Mouse (Mus musculus) layer of hippocampus, postnatal 10 days (tissue): ENCODE measurements around the gene Stat2. TPM values are rescaled to one million over a fixed set of nuclear protein-coding genes. Genes with fewer than 3 reads are reported as not detected.
"Not testable (repeated sequence)": the region's sequence is repeated elsewhere in the genome, so short reads cannot be mapped to it uniquely, and the experiment has no call there.

ENCODE experiments used
- DNase-seq, 2 experiments: peaks; one replicate each; pipeline ENCODE4 v3.0.0; 2021; ENCODE audit warnings: low spot score in 2 of 2
- total RNA-seq, 2 experiments: library from RNA; stranded (reverse); gene quantifications; 2 replicates each; pipeline ENCODE4 v1.2.3; 2021

Stat2 gene
- total RNA-seq, 2 experiments from 2014 or later = 25.6 to 29.3 TPM

DNA sequence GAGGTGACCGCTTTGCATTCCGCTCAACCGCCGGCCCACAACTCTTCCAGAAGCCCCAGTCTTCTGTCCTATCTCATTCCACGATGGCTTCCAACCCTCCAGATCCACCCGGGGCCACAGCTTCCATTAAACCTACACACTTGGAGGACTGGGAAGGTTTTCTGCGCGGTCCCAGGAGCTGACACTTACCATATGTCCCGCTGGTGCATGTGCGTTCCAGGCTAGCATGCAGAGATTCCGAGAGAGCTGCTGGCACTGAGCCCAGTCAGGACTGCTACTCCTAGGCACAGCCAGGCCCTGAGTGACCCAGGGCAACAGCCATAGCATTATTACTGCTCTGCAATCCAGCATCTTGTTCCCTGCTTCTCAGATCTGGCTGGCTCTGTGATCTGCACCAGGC, 27.3 kb downstream of the Stat2 start:
- DNase-seq = no peak

DNA sequence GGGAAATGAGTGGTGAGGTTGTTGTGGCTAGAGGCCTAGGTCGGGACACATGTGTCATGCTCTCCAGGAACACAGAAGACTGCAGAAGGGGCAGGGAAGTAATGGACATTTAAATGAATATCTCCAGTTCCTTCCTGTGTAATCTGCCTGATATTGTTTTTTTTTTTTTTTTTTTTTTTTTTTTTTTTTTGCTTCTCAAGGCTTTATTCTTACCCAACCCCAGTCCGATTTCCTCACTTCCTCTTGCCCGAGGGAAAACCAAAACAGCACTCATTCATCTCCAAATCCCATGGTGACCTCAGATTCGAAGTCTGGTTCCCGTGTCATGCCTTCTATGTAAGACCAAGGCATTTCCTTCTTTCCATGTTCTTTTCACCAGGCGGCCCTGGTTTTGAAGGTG, 27.9 kb downstream of the Stat2 start:
- no peak for DNase-seq

DNA sequence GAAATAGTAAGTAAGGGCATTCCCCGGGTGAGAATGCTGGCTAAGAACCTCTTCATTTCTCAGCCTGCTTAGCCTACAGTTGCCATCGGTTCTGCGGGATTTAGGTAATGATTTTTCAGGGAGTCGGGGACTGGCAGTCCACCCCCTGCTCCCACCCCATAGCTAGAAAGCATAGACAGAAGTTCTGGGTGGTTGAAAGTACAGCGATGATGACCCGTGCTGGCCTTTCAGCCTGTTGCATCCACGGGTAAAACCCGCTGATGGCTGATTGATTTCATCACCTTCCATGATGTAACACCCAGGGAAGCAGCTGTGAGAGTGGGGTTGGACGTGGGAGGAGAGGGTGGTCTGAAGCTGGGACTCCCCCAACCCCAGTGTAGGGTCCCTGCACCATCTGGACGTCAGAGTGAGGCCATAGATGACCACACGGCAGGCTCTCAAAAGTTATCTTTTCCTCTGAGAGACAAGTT, 28.4 kb downstream of the Stat2 start, which contains the start of gene Il23a:
TSS of gene Il23a (minus strand) at position 51 of the 470 bp plus-strand sequence.
- no peak for DNase-seq

DNA sequence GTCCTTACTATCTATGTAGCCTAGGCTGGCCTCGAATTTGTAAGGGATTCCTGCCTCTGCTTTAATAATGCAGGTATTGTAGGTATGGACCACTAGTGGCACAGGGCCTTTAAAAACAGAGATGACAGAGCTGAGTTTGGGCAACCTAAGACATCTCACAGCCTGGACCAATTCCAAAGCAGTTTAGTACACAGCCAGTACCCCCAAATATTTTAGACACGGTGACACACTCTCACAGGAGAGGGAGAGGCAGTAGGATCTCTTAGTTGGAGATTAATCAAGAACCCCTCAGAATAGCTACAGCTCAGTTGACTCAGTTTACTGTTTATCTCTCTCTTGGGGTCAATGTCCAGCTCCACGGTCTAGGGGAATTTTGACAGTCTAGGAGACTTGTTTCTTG, 32.0 kb downstream of the Stat2 start:
- DNase-seq = no peak

DNA sequence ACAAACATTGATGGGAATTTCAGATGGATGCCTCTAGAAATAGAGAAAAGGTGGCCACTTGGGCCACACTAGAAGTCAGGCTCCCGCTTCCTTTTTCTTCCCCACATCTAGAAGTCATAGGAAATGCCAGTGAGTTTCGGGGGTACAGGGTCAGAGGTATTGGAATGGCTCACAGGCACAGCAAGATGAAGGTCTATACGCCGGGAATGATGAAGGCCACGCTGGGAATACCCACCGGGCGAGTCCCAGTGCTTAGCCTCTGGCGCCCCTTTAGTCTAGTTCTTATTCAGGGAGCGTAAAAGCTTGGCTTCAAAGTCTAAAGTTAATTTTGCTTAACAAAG, 32.4 kb downstream of the Stat2 start:
- no peak for DNase-seq

DNA sequence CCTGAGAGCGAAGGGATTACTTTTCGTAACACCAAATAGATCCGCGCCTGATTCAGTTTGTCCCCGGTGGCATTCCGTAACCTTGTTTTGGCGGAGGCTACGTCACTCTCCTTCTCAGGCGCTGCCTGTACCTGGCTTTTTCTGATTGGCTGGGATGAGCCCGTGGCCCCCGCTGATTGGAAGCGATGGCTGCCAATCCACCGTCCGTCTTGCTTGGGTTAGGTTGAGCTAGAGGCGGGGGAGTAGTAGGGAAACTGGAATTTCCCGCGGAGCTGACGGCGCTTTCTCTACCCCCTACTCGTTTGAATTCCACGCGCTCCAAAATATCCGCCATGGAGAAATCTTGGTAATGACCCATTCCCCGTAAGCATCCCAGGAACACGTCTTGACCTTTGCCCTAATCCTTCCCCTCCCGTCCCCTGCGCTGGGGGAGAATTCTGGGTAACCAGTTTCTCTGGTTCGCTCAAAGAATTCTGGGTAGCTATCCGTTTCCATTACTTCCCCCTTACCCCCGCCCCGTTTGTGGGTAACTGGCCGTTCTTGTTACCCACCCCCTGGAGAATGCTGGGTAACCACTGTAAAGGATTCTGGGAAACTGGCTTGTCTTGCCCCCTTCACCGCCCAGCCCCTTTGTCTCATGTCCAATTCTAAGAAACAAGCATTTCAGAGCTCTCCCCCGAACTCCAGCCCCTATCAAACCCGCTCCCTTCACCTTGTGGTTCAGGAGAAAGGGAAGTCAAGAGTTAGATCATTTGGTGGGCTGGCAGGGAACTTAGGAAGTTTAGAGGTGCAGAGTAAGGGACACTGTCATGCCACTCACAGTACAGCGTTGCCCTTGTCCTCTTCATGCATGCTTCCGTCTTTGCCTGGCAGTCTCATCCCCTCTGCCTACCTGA, 33.0 kb downstream of the Stat2 start, which contains the start of gene Pan2:
TSS of gene Pan2 (plus strand) at position 210 of the 896 bp plus-strand sequence.
- DNase-seq = peak; percentile 100

DNA sequence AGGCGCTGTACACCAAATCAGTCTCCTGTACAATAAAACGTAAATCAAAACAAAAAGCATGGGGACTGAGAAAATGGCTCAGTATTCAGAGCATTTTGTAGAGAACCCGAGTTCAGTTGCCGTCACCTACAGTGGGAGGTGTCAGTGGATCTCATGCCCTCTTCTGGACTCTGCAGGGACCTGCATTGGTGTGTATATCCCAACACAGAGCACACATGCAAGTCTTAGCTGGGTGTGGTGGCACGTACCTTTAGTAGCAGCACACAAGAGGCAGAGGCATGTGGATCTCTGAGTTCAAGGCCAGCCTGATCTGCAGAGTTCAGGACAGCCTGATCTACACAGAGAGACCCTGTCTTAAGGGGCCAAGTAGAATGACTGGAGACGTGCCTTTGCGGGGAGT, 39.3 kb downstream of the Stat2 start:
- no peak for DNase-seq

DNA sequence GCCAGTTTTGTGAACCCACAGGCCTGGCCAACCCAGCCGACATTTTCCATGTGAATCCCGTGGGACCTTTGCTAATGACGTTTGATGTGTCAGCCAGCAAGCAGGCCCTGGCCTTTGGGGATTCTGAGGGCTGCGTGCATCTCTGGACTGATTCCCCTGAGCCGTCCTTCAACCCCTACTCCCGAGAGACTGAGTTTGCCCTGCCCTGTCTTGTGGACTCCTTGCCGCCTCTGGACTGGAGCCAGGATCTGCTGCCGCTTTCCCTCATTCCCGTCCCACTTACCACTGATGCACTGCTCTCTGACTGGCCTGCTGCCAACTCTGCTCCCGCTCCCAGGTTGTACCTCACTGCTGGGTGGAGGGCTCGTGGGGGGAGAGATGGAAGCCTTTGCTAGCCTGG, 39.8 kb downstream of the Stat2 start:
- peak; percentile 23 to 50 for DNase-seq

DNA sequence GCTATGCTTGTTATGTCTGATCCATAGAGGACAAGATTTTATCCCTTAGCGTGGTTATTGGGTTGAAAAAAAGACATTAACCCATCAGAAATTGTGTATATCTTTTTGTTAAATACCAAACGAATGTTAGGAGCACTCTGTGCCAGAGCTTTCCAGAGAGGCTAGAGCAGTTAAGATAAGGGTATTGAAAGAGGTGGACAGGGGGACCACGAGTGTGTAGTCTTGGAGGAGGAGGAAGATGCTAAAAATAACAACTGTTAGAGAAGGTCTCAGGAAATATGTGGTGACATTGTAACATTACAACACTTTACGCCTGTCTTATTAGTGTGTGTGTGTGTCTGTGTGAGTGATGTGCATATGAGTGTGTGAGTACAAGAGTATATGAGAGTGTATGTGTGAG, 40.5 kb downstream of the Stat2 start:
- no peak for DNase-seq

DNA sequence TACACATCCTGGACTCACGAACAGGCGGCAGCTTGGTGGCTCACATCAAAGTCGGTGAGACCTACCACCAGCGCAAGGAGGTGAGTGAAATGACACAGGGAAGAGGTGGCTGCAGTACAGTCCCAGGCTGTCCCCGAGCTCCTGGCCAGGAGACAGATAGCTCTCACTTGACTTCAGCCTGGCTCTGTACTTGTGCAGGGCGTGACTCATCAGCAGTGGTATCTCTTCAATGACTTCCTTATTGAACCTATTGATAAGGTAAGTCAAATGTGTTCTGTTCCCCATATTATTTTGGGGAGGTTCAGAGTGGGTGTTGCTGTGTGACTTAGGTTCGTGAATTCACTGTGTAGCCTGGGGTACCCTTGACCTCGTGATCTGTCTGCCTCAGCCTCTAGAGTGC, 45.2 kb downstream of the Stat2 start:
- no peak for DNase-seq

DNA sequence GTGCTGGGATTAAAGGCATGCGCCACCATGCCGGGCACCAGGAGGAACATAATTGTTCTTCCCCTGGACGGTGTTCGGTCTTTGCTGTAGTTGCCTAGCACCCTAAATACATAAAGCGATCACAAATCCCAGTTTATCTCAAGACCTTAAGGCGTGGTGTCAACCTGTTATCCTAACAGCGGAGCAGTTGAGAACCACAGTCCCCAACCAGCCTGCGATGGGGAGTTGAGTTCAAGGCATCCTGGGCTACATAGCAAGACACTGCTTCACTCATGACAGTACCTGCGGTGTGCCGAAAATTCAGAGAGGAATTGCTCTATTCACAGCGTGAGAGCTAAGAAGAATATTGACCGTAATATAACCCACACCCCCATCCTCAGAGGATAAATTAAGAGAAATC, 51.3 kb downstream of the Stat2 start:
- no peak for DNase-seq

DNA sequence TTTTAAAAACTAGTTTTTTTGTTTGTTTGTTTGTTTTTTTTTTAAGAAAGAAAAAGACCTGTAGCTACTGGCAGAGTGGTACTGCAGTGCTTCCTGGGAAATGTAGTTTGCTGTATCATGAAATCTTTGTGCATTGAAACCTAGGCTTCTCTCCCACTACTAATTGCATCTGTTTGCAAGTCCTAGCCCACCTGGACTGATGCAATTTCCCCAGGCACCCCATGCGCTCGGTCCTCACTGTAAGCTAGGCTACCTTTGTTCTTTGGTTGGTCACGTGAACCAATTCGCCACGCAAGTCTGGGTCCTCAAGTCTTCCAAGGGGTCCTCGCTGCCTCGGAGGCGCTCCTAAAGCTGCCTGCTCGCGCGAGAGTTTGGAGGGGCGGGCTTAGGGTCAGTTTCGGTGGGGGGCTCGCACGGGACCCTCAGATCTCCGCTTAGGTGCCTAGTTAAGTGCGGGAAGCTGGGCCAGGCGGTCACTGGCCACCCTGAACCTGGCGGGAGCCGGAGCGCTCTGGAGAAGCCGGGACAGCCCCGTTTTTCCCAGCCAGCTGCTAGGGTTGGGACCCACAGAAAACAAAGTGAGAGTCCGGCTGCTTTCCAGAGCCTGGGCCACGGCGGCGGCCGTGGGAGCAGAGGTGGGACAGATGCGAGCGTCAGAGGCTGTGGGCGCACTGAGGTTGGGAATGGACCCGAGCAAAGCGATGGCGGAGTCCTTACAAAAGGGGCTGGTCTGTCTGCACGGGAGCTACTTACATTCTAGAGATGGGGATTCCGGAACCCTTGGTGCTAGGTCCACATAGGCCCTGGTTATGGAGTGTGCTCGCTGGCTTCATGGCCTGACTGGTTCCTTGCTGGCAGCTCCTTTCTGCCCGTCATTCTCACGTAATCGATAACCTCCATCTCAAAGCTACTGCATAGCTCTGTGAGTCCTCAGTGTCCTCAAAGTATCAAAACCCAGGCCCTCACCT, 52.1 kb downstream of the Stat2 start, which contains the start of gene Cnpy2:
TSS of gene Cnpy2 (plus strand) at position 319 of the 968 bp plus-strand sequence.
- DNase-seq = peak; percentile 85 to 88

DNA sequence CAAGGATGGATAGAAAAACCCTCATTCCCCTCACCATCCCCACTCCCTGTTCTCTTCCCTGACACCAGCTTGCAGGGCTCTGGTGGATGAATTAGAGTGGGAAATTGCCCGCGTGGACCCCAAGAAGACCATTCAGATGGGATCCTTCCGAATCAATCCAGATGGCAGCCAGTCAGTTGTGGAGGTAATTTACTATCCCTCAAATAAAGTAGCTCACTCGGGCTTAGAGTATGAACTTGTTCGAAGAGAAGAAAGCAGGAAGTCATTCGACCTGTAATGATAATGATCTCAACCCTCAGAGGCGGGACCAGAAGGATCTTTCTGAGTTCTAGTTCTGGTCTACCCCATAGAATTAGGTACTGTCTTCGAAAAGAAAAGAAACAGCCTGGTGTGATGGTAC, 53.2 kb downstream of the Stat2 start:
- DNase-seq = no peak

DNA sequence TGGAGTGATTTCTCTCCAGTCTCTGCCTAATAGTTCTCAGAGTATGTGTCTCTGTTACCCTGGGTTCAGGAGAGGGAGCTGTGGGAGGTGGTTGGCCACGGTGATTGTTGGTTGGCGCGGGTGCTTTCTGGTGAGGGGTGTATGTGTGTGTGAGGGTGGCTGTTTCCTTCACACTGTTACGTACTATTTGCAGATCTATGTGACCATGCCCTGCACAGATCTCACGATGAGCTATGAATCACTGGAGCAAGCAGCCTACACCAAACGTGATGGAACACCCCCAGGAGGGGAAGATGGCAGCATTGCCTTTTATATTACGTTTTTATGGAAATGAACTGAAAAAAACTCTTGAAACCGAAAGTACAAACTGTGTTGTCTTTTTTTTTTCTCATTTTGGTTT, 56.5 kb downstream of the Stat2 start:
- DNase-seq = no peak

DNA sequence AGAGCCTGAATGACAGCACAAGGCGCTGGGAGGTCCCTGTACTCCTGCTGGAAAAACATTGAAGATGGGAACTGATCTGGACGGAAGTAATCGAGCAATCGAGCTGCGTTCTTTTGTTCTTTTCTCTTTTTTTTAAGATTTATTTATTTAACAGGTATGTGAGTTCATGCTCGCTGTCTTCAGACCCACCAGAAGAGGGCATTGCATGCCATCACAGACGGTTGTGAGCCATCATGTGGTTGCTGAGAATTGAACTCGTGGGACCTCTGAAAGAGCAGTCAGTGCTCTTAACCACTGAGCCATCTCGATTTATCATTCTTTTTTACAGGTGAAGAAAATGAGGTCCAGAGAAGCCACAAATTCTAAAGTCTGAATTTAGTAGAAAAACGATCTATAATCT, 57.3 kb downstream of the Stat2 start:
- DNase-seq = no peak

DNA sequence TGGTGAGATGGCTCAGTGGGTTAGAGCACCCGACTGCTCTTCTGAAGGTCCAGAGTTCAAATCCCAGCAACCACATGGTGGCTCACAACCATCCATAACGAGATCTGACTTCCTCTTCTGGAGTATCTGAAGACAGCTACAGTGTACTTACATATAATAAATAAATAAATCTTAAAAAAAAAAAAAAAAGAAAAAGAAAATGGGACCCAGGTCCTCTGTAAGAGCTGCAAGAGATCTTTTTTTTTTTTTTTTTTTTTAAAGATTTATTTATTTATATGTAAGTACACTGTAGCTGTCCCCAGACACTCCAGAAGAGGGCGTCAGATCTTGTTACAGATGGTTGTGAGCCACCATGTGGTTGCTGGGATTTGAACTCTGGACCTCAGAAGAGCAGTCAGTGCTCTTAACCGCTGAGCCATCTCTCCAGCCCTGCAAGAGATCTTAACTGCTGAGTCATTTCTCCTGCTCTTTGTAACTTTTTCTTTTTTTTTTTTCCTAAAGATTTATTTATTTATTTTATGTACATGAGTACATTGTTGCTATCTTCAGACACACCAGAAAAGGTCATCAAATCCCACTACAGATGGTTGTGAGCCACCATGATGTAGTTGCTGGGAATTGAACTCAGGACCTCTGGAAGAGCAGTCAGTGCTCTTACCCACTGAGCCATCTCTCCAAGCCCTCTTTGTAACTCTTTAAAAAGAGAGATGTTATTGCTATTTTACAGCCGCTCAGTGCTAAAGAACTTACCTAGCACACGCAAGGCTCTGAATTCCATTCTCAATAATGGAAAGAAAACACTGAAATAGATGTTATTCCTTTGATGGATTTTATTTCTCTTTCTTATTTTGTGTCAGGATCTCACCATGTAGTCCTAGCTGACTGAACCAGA, 62.2 kb downstream of the Stat2 start:
- DNase-seq = not testable (repeated sequence)

DNA sequence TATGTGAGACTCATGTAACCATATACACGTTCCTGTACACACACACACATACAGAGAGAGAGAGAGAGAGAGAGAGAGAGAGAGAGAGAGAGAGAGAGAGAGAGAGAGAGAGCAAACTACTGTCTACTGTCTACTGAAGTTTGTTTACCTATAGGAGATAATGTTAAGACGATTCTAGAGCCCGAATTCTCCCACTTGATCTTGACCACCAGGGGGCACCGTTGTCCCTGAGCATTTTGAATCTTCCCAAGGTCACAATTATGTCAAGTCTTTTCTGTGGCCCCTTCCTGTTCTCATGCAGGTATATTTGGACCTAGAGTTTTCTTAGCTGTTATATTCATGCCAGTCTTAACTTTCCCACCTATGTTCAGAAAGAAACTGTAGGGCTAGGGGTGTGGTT, 65.2 kb downstream of the Stat2 start:
- DNase-seq = peak; percentile 64 to 71

DNA sequence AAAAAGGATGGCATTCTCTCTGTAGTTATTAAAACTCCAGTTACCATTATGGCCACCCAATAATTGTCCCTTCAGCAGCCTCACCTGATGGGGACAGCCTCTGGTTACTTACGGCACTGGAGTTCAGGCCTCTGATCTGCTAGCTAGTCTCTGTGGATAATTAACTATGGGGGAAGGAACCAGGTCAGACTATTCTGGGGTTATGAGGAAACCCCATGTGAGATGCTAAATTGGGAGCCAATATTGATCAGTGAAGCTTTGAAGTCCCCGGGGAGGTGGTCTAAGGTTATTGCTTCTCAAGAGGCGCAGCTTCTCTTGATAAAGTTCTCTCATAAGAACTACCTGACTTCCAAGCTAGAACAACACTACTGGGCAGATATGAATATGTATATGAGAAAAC, 65.8 kb downstream of the Stat2 start:
- DNase-seq = no peak

DNA sequence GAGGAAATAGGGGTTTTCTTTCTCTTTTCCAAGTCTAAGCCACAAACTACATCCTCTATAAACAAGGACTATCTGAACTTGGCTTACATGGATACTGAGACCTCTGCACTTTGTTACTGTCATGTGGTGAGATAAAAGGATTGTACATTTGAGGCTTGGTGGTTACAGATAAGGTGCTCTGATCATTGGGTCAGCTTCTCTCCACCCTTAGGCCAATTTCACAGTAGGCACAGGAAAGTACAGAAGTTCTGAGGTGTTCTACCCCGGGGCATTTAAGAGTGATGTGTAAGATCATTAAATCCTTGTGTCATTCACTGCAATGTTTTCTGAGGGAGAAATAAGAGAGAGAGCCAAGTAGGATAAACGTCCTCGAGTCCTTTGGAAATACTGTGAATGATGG, 66.2 kb downstream of the Stat2 start:
- DNase-seq = no peak

DNA sequence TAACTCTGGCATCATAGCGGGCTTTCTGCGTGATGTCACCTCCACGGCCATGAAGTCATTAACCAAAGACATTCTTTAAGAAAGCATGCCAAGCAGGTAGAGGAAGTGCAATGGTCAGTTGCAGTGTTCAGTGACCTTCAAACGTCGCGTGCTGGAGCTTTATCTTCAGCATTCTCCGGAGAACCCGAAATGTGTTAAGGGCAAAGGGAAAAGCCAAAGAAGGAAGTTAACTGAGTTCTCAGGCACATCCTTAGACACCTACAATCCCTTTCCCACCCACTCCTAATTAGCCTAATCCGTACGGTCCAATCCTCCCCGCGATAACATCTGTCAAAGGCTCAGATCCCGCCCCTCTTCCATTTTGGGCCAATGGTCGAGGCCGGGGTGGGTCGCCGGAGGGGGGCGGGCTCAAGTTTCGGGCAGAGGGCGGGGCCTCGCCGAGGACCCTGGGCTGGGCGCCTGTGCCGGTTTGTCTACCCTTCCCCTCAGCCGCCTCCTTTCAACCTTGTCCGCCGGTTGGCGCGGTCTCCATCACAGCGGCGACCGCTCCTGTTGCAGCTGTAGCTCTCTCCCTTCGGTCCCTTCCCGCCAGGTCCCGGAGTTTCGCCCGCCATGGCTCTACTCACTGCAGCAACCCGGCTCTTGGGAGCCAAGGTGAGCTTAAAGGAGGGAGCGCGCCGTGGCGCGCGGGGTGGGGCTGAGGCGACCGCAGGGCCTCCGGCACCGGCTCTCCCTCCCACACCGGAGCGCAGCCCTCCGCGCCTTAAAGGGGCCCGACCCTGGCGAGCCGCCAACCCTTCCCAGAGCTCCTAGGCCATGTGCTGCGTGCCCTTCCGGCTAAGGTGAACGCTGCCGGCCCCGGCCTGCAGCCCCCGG, 67.2 kb downstream of the Stat2 start, which contains the start of gene Cs:
TSS of gene Cs (plus strand) at position 429 of the 876 bp plus-strand sequence.
- peak; percentile 96 to 97 for DNase-seq
